Comparison of ENCODE assay signal across 9 mouse cellular contexts in genomic region chr10:70060689-70061081, GRCm38 (mm10). TPM values are rescaled to one million over a fixed set of nuclear protein-coding genes. Genes with fewer than 3 reads are reported as not detected.
A peak's percentile ranks its signal among the peaks of the same experiment; 100 is the strongest.
DNase-seq lines count a peak whose midpoint lies in the region; ATAC-seq lines count a peak whose summit lies in the region.
"Had no signal": no experiment of that assay in that cellular context is flagged by ENCODE, and none has a peak within 500 bp of the region (broad histone marks: within the 10 kb centered on the region; RNA-seq: fewer than 3 reads in every experiment).

No protein-coding gene starts in this region.

- no peak overlapping the region for H3K9ac ChIP-seq in heart, embryonic 13.5 days

- no peaks in the 10 kb centered on the region for H3K36me3 ChIP-seq in heart, embryonic 13.5 days

- H3K4me1 ChIP-seq in heart, embryonic 13.5 days: peaks cover 28% of the 10 kb centered on the region

- WGBS in heart, embryonic 13.5 days: 29% methylated on average over 10 of the region's 10 CpGs

- no peak overlapping the region for H3K27ac ChIP-seq in heart, embryonic 13.5 days (replicated peaks)

- no peak for ATAC-seq in heart, embryonic 13.5 days (ENCODE audit: extremely low read depth, insufficient number of reproducible peaks, low FRiP score, low TSS enrichment)
- ATAC-seq in megakaryocyte-erythroid progenitor cell, adult 5-6 weeks (replicated peaks; ENCODE audit: low FRiP score, low TSS enrichment, poor library complexity, severe bottlenecking): no peak
- ATAC-seq in erythroblast, adult 5-6 weeks (replicated peaks; ENCODE audit: low FRiP score, poor library complexity, severe bottlenecking): no peak

- H3K9me3 ChIP-seq in heart, embryonic 13.5 days: no peaks in the 10 kb centered on the region; the same call in 1 of the 2 replicates

- no peaks in the 10 kb centered on the region for H3K27me3 ChIP-seq in heart, embryonic 13.5 days (replicated peaks)

- H3K4me3 ChIP-seq in heart, embryonic 13.5 days: peak overlapping the region; percentile 23; the same call in 1 of the 2 replicates
- H3K4me3 ChIP-seq: myocyte had no signal

- DNase-seq in heart, adult 18-20 months: no peak
- peak; percentile 14 to 22 for DNase-seq in urinary bladder, postnatal 36 days (ENCODE audit: low spot score in 2 of 2)
- no peak for DNase-seq in urinary bladder, postnatal 10 days (ENCODE audit: low spot score)
- DNase-seq in kidney, postnatal 25 days: peak; percentile 54 to 72
- DNase-seq in embryo, embryonic 10 days (ENCODE audit: low spot score): no peak

- H3K4me2 ChIP-seq in heart, embryonic 13.5 days: peak overlapping the region; percentile 51

RNA-seq across cellular contexts. Expression of gene Ccdc6, which starts 36.2 kb away (rescaled TPM):
- polyA plus RNA-seq in heart, embryonic 13.5 days (2015; fragmentation: Nextera tagmentation; extraction: Ambion mirVana): 12.5 and 12.9 TPM in 2 replicates
- total RNA-seq in heart, adult 18-20 months (2021): 10 to 100 TPM; 27.9 to 28.6 TPM
- 48.6 and 59.4 TPM in 2 replicates for total RNA-seq in megakaryocyte-erythroid progenitor cell, adult 5-6 weeks (2014; fragmentation: Nextera tagmentation)
- total RNA-seq in megakaryocyte-erythroid progenitor cell, adult 5-6 weeks (2017): 22.7 and 29.6 TPM in 2 replicates
- total RNA-seq in erythroblast, adult 5-6 weeks (2015; ENCODE audit: low replicate concordance): 16.5 and 19.6 TPM in 2 replicates
- 18.6 and 35.5 TPM in 2 replicates for total RNA-seq in erythroblast, adult 5-6 weeks (2017; ENCODE audit: low replicate concordance)

Comparison
In these comparisons a context has a peak if more than half of its experiments do, and no peak if none do; other contexts are left out.
1. DNase-seq: peak in urinary bladder, postnatal 36 days (2 of 2) and kidney, postnatal 25 days (2 of 2); none in heart, adult 18-20 months (0 of 2), urinary bladder, postnatal 10 days (single experiment) and embryo, embryonic 10 days (single experiment).